Mouse (Mus musculus) C2C12 (cell line): Measurements from ENCODE around the gene 2010300C02Rik.

Experiments used
- CEBPB ChIP-seq: IDR thresholded peaks from one replicate; pipeline ENCODE4 v1.6.1; 2011; ENCODE audit warnings: low read depth, mild to moderate bottlenecking, control low read depth, moderate library complexity
- CTCF ChIP-seq: IDR thresholded peaks from one replicate; pipeline ENCODE4 v1.5.1; 2011; ENCODE audit not compliant: control insufficient read depth, insufficient read depth, insufficient read length
- FOSL1 ChIP-seq: IDR thresholded peaks from one replicate; pipeline ENCODE4 v1.8.0; 2011; ENCODE audit warnings: mild to moderate bottlenecking, low read length; ENCODE audit not compliant: poor library complexity, insufficient read depth, severe bottlenecking
- MYOD1 ChIP-seq: IDR thresholded peaks from one replicate; pipeline ENCODE4 v1.6.1; 2011; ENCODE audit warnings: low read depth; ENCODE audit not compliant: control insufficient read depth, insufficient read length

- TF ChIP-seq CEBPB (no peak), CTCF (no peak), MYOD1 (no peak), FOSL1 (no peak)
These were observed 8.2 kb upstream of the 2010300C02Rik start for GRCm38 (mm10) chr1:37728053-37728452.
